Mouse (Mus musculus): ENCODE data around the gene Hist1h4f. TPM values are rescaled to one million over a fixed set of nuclear protein-coding genes. Genes with fewer than 3 reads are reported as not detected.
A peak's percentile ranks its signal among the peaks of the same experiment; 100 is the strongest.

Hist1h4f gene
- total RNA-seq, 2 experiments from 2014 or later, result 127 to 164 TPM

DNA sequence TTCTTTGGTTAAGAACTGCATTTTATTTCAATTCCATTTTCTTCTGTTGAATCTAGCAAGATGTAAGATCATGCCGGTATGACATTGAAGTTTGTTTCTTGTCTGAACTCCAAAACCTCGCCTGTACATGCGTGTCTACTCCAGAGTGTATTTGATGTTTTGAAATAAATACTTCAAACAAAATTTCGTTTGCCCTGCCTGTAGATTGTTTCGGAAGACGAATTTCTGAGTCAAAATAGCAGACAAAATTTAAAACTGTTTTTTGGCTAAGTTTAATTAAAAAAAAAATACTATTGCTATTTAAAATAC is 33.2 kb downstream of the Hist1h4f start:
- no peak for DNase-seq (ENCODE audit: extremely low spot score in 1 of 2, low spot score in 1 of 2)

DNA sequence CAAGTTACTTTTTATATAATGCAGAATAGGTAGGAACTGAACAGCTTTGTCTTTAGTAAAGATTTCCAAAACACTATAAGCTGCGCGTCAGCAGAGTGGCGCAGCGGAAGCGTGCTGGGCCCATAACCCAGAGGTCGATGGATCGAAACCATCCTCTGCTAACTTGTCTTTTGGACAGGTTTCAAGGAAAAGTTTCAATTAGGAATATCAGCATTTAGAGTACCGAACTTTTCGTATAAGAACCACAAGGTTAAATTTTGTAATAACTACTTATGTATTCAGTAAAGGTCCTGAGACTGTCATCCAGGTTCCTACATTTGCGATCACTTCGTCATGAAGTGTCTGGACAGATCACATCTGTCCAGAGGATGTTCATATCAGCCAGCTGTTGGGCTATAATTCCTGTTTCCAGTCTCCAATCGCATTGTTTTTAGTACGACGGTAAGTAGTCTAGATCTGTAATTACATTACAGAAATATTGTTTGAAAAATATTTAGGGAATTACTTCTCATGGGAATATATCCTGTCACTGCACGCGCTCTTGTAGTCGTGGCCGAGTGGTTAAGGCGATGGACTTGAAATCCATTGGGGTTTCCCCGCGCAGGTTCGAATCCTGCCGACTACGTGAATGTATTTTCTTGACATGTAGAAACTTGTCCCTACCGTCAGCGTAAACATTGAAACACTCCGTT is 33.7 kb downstream of the Hist1h4f start:
- peak; percentile 84 to 95 for DNase-seq (ENCODE audit: extremely low spot score in 1 of 2, low spot score in 1 of 2)

DNA sequence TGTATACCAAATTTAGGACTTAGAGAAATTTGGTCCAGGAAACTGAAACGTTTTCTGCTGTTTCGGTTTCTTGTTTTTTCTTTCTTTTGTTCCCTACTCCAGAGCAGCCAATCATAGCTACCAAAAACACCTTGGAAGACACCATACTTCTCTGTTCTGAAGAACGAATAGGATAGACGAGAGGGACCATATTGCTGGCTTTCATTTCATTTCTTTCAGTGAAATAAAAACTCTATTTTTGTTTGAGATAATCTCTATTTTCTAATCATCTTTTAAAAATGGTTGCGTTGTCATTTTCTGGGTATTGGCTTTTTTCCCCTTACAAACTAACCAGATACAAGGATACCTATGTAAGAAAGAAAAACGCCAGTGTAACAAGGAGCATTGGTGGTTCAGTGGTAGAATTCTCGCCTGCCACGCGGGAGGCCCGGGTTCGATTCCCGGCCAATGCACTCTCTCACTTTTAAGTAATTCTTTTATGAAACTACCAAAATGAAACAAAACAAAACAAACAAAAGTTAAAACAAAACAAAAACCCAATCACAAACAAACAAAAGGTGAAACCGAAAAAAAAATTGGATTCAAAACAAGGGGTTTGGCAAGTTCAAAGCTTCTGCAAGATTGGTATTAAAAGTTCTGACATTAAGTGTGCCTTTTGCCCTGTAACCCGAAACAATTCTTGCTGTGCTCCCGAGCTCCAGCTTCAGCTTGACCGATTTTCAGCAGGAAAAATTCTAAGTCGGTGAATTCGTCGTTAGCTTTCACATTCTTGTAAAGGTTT is 34.4 kb downstream of the Hist1h4f start:
- DNase-seq (ENCODE audit: extremely low spot score in 1 of 2, low spot score in 1 of 2), result peak; percentile 75 to 84

DNA sequence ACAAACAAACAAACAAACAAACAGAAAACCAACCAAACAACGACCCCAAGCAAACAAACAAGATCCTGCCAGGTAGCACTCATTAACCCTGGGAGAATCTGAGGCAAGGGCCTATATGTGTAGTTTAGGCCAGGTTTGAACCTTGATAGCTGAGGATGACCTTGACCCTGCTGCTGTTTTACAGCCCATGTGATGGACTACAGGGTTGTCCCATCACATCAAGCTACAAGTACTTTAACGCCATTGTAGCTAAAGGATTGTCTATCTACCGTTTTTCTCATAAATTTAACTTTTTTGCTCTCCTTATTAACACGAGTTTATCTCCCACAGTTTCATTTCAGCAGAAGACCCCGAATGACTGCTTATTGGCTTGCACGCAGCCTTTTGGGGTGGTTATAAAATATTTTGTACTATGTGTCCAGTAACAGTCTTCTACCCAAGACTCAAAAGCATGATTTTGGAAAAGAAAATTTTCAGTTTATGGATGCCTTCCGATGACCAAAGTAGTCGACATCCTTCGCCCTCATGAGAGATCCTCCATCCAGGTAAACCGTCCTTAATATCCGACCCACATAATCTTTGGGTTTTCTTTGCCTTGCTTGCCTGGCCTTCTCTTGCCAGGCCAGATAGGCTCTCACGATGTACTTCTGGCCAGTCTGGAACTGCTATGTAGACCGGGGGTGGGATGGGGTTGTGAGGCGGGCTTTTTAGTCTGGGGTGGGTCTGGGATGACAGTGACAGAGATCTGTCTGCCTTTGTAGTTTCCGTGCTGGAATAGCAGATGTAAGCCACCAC is 35.4 kb downstream of the Hist1h4f start:
- no peak for DNase-seq (ENCODE audit: extremely low spot score in 1 of 2, low spot score in 1 of 2)

DNA sequence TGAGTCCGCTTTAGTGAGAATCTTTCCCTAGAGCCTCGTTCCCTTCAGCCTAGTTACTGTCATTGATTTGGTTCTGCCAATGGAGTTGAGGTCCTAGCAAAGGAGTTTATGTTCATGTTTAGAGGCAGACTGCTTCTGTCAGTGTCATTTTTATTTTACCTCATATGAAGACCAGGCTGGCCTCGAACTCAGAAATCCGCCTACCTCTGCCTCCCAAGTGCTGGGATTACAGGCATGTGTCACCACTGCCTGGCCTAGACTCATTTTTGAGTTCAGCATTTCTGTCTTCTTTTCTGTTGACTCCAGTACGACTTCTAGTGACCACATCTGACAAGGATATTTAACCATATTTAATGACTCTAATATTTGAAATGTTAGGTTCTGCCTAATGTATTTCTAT is 36.2 kb downstream of the Hist1h4f start:
- no peak for DNase-seq (ENCODE audit: extremely low spot score in 1 of 2, low spot score in 1 of 2)

DNA sequence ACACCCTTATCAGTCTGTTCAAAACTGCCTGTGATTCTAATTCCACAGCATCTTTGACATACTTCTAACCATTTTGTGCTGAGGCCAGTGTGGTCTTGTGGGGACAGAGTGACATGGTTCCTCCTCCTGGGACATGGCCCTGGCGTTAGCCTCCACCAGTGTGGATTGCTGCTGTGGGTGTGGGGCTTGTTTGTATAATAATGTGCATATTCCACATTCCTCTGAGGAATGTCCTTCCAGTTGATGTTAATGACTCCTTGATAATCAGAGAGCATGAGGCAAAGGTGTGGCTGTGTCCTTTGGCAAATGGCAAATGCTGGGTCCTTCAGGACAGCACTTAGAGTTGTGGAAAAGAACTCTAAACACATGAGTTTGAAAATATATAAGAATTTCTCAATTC is 37.9 kb downstream of the Hist1h4f start:
- DNase-seq (ENCODE audit: extremely low spot score in 1 of 2, low spot score in 1 of 2), result no peak

DNA sequence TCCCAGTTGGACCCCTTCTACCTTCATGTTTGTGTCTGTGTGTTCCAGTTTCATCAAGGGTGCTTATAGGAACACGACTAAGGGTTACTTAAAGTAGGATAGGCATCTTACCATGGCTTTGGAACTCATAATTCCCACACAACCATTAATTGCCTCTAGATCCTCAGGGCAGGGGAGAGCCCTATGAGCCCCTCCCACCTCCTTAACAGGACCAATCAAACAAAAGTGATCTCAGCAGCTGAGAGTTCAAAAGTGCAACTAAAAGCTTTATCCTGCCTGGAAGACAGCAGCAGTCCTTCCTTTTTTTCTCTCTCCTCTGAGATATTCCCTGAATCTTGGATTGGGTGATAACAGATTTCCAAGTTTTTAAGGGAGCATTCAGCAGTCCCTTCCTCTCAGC is 41.3 kb downstream of the Hist1h4f start:
- no peak for DNase-seq (ENCODE audit: extremely low spot score in 1 of 2, low spot score in 1 of 2)

DNA sequence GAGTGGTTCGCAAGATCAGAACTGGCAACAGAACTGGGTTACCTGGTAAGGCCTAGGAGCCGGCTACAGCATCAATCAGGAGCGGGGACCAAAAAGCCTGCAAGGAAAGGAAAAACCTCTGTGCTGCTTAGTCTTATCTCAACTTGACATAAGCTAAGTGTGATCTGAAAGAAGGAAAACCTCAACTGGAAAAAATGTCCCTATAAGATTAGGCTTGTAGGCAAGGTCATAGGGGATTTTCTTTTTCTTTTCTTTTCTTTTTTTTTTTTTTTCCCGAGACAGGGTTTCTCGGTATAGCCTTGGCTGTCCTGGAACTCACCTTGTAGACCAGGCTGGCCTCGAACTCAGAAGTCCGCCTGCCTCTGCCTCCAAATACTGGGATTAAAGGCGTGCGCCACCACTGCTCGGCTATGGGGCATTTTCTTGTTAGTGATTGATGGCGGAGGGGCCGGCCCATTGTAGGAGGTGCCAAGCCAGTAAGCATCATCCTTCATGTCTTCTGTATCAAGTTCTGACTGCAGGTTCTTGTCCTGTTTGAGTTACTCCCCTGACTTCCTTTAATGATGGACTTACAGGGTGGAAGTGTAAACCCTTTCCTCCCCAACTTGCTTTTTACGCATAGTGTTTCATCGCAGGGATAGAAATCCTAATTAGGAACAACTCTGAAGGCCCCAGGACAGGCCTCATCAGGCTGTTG is 44.5 kb downstream of the Hist1h4f start:
- DNase-seq (ENCODE audit: extremely low spot score in 1 of 2, low spot score in 1 of 2), result no peak

DNA sequence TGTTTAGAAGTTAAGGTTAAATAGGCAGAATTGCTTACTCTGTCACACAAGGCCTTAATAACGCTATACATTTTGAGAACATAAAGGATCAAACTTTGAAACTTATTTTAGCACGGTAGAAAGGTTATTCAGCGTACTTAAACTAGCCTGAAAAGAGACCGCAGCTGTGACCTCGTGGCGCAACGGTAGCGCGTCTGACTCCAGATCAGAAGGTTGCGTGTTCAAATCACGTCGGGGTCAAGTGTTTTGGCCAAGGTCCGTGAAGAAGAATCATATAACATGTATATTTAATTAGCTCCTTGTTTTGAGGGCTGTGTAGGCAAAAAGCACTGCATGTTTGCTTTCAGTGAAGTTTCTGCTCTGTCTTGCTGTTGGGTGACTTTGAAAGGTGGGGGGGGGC is 45.1 kb downstream of the Hist1h4f start:
- DNase-seq (ENCODE audit: extremely low spot score in 1 of 2, low spot score in 1 of 2), result no peak

DNA sequence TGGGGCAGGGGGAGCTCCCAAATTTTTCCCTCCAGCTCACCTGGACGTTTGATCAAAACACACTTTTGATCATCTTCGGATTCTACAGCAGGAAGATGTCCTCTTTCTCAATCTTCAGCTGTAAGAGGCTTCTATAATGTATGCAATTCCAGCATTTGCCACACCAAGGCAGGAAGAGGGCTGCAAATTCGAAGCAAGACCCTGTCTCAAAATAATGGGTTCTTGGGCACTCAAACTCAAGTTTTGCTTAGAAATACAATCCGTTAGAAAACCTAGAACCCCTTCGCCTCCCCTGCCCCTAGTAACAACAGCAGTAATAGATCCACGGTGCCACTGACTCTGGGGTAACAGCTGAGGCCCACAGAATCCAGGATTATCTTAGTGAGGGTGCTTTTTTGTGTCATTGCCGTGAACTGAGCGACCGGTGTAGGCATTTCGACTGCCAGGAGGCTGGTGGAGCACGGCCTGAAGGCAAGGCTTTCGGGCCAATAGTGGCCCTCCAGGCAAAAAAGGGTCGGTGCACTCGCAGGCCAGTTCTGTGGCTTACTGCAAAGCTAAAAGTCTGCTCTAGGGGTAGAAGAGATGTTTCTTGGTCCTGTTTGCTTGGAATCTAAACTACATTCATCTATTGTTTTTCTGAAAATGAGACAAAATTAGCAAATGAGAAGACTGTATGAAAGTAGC is 45.6 kb downstream of the Hist1h4f start:
- no peak for DNase-seq (ENCODE audit: extremely low spot score in 1 of 2, low spot score in 1 of 2)

DNA sequence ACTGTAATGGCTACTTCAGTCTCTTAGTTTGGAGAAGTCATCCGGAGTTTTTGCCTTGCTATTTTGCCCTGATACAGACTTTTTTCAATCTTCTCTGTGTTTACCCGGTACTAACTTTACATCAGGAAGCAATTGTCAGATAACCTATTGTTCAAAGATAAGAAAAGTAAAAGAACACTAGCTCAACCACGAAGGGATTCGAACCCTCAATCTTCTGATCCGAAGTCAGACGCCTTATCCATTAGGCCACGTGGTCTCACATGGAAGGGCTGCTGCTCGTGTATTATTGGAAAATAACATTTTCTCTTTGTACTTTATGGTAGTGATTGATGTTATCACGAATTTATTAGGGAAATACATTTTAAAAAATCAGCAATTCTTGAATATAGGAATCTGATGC is 47.7 kb downstream of the Hist1h4f start:
- peak; percentile 38 to 76 for DNase-seq (ENCODE audit: extremely low spot score in 1 of 2, low spot score in 1 of 2)

DNA sequence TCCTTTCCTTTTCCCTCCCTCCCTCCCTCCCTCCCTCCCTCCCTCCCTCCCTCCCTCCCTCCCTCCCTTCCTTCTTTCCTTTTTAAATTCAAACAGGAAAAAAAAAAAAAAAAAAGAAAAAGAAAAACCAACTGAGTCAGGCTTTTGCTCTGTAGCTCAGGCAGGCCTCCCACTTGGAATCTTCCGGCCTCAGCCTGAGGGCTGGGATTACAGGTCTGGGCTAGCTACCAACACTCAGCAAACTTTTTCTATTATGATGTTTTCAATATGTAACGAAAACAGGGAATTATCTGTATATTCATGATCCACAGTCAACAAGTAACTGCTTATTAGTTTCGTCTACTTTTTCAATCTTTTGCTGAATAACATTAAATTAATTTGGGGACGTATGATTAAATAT is 48.5 kb downstream of the Hist1h4f start:
- DNase-seq (ENCODE audit: extremely low spot score in 1 of 2, low spot score in 1 of 2), result no peak

DNA sequence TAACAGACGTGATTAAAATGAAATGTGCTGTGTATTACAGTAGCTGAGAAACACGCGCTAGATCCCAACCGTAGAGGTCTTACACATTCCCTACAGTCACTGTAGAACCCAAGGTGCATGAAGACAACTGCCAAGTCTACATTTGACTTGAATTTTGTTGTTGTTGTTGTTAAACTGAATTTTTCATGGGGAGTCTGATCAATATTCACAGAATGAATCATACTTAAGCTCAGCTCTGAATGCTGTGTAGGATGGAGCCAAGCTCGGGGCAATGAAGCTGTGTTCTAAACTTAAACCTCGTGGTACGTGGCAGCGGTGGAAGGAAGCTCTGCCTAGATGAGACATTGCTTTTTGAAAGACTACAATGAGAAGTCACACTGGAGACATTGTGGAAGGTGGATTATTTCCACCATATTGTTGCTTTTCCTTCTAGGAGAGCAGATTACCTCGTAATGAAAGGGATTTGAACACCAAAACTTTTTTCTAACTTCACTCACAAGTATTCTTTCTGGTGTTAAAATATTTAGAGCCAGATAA is 49.3 kb downstream of the Hist1h4f start:
- no peak for DNase-seq (ENCODE audit: extremely low spot score in 1 of 2, low spot score in 1 of 2)

DNA sequence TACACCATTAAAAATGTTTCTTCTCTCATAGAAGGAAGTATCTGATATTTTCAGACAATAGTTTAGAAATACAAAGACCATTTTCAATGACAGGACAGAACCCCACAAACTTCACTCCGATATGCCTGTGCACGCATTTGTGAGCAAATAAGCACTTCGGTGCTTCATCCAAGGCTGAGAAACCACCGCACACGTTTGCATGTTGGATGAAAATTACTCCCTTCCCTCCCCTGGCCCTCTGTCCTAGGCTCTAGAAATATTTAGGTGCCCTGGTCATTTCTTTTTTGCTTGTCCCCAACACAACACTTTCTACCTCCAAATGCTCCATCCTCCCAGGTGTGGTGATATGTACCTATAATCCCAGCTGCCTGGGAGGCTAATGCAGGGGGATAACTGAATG is 49.9 kb downstream of the Hist1h4f start:
- DNase-seq (ENCODE audit: extremely low spot score in 1 of 2, low spot score in 1 of 2), result no peak

Small RNA genes within 50 kb of the gene (microRNA-seq; reads per million reads assigned to microRNA genes)
- gene Gm44297 (0 reads per million in 2 experiments), gene Gm44359 (0 reads per million in 2 experiments), gene Gm44394 (0 reads per million in 2 experiments), gene n-TStga1 (0 to 0.18 reads per million in 2 experiments)

Other genes with a start within 250 kb of the Hist1h4f start
- gene Zfp322a, start 182.4 kb downstream of the Hist1h4f start, total RNA-seq (2021), result 10 to 100 TPM; 34.3 to 40.0 TPM
- 1 to 10 TPM; 8.5 to 8.9 TPM for gene Abt1, start 127.8 kb downstream of the Hist1h4f start, total RNA-seq (2021)
- gene Btn1a1, start 85.7 kb downstream of the Hist1h4f start, total RNA-seq (2021), result not detected
- under 1 TPM; 0.59 to 0.66 TPM for gene Btn2a2, start 62.8 kb downstream of the Hist1h4f start, total RNA-seq (2021)
- 100 to 1,000 TPM; 289 to 367 TPM for gene Hist1h4h, start 20.6 kb downstream of the Hist1h4f start, total RNA-seq (2021)
- gene Hist1h2af, start 17.7 kb downstream of the Hist1h4f start, total RNA-seq (2021), result 10 to 100 TPM in 1 of 2 experiments, 1 to 10 TPM in 1; 7.8 to 12.2 TPM
- gene Hist1h3g, start 16.2 kb downstream of the Hist1h4f start, total RNA-seq (2021), result 1 to 10 TPM; 3.6 to 5.7 TPM
- 1 to 10 TPM in 1 of 2 experiments, under 1 TPM in 1; 0.94 to 1.1 TPM for gene Hist1h2bh, start 8.3 kb downstream of the Hist1h4f start, total RNA-seq (2021)
- 10 to 100 TPM; 15.7 to 16.5 TPM for gene Hist1h3f, start 7.6 kb downstream of the Hist1h4f start, total RNA-seq (2021)
- 1 to 10 TPM; 4.7 to 4.8 TPM for gene Hist1h1d, start 1.6 kb upstream of the Hist1h4f start, total RNA-seq (2021)
- 10 to 100 TPM; 47.8 to 50.0 TPM for gene Hist1h3e, start 10.7 kb upstream of the Hist1h4f start, total RNA-seq (2021)
- gene Hist1h2ae, start 19.6 kb upstream of the Hist1h4f start, total RNA-seq (2021), result 1 to 10 TPM; 4.6 to 7.9 TPM
- gene Hist1h2bg, start 19.7 kb upstream of the Hist1h4f start, total RNA-seq (2021), result 10 to 100 TPM; 79.1 to 83.5 TPM
- gene Hist1h2bf, start 22.5 kb upstream of the Hist1h4f start, total RNA-seq (2021), result 10 to 100 TPM; 26.4 to 30.6 TPM
- gene Hist1h2ad, start 22.7 kb upstream of the Hist1h4f start, total RNA-seq (2021), result 10 to 100 TPM in 1 of 2 experiments, 1 to 10 TPM in 1; 7.1 to 11.6 TPM
- gene Hist1h3d, start 24.1 kb upstream of the Hist1h4f start, total RNA-seq (2021), result 10 to 100 TPM; 10.0 to 14.4 TPM
- gene Hist1h4d, start 29.9 kb upstream of the Hist1h4f start, total RNA-seq (2021), result 100 to 1,000 TPM; 129 to 153 TPM
- 1 to 10 TPM; 7.1 to 8.3 TPM for gene Hist1h2be, start 69.5 kb upstream of the Hist1h4f start, total RNA-seq (2021)
- 10 to 100 TPM; 45.8 to 59.4 TPM for gene Hist1h1e, start 70.9 kb upstream of the Hist1h4f start, total RNA-seq (2021)
- gene Hist1h2ac, start 132.3 kb upstream of the Hist1h4f start, total RNA-seq (2021), result 1 to 10 TPM; 3.1 to 3.3 TPM
- gene Hist1h2bc, start 132.6 kb upstream of the Hist1h4f start, total RNA-seq (2021), result 10 to 100 TPM; 50.7 to 51.1 TPM
- not detected for gene Hist1h1t, start 144.2 kb upstream of the Hist1h4f start, total RNA-seq (2021)
- gene Hist1h4c, start 146.8 kb upstream of the Hist1h4f start, total RNA-seq (2021), result 100 to 1,000 TPM in 1 of 2 experiments, 10 to 100 TPM in 1; 92.2 to 102 TPM
- 1 to 10 TPM; 3.5 to 3.6 TPM for gene Hfe, start 159.2 kb upstream of the Hist1h4f start, total RNA-seq (2021)
- 10 to 100 TPM; 53.2 to 69.4 TPM for gene Hist1h1c, start 187.2 kb upstream of the Hist1h4f start, total RNA-seq (2021)
- gene Hist1h3c, start 194.0 kb upstream of the Hist1h4f start, total RNA-seq (2021), result 1 to 10 TPM; 4.6 to 6.0 TPM
- 10 to 100 TPM; 20.1 to 33.5 TPM for gene Hist1h2bb, start 195.1 kb upstream of the Hist1h4f start, total RNA-seq (2021)
- 10 to 100 TPM; 24.8 to 42.0 TPM for gene Hist1h2ab, start 199.5 kb upstream of the Hist1h4f start, total RNA-seq (2021)
- 10 to 100 TPM; 12.3 to 22.8 TPM for gene Hist1h3b, start 200.6 kb upstream of the Hist1h4f start, total RNA-seq (2021)
- gene Hist1h4b, start 205.4 kb upstream of the Hist1h4f start, total RNA-seq (2021), result 10 to 100 TPM; 71.8 to 80.9 TPM
- 10 to 100 TPM; 42.9 to 58.9 TPM for gene Hist1h4a, start 209.6 kb upstream of the Hist1h4f start, total RNA-seq (2021)
- gene Hist1h3a, start 210.7 kb upstream of the Hist1h4f start, total RNA-seq (2021), result 10 to 100 TPM; 30.8 to 53.8 TPM
- gene Hist1h1a, start 212.0 kb upstream of the Hist1h4f start, total RNA-seq (2021), result 10 to 100 TPM; 15.6 to 24.5 TPM
- not detected for gene Trim38, start 218.3 kb upstream of the Hist1h4f start, total RNA-seq (2021)

Measured in layer of hippocampus, postnatal 25 days (tissue).